Mouse (Mus musculus) adrenal gland, postnatal 36 days (tissue): ENCODE results near the gene Epsti1. TPM values are rescaled to one million over a fixed set of nuclear protein-coding genes. Genes with fewer than 3 reads are reported as not detected.
A peak's percentile ranks its signal among the peaks of the same experiment; 100 is the strongest.
"Not testable (repeated sequence)": the region's sequence is repeated elsewhere in the genome, so short reads cannot be mapped to it uniquely, and the experiment has no call there.

Experiments used
- DNase-seq, 2 experiments: peaks; one replicate each; pipeline ENCODE4 v3.0.0; 2021; ENCODE audit warnings: mixed read lengths in 1 of 2
- long read RNA-seq, 2 experiments: library from polyadenylated mRNA; stranded (forward); transcript quantifications; one replicate each; pipeline ENCODE4 v2.0.0; 2021; ENCODE audit warnings: borderline sequencing depth in 2 of 2
- total RNA-seq, 2 experiments: library from RNA; stranded (reverse); gene quantifications; 2 replicates each; pipeline ENCODE4 v1.2.3; 2021

Gene Epsti1
- 1 to 10 TPM; 1.6 to 1.7 TPM for total RNA-seq
- long read RNA-seq, experiment 1, partial matches to known transcripts: 0 of 1 reads
- long read RNA-seq, experiment 1, other reads (novel, unspliced or antisense): 0 of 1 reads
- long read RNA-seq, experiment 2: 0 reads

DNA sequence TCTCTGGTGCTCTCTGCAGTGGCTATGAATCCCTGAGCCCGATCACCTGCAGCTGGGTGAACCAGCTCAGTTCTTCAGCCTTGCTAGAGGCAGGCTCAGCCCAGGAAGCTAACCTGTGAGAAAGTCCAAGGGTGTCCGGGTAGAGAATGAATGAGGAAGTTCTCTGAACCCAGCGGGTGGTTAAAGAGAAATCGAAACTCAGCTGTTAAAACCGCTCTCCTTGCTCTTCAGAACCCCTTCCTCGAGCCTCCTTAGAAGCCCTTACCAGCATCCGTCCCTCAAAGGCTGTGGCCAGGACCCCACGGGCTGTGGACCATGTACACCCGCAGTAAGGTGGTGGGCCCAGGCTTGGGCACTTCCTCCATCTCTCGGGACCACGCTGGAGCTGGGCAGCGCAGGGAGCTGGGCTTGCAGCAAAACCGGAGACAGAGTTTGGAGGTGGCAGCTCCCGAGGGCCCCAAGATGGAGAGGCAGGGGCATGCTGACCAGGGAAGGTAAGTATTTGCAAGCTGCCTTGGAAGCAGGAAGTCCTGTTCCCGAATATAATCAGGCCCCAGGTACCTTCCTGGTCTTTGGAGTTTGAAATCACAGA is at the start of gene Epsti1:
Gene Epsti1 (plus strand): TSS at position 69 of the 592 bp plus-strand sequence.
- peak in 1 of 2 experiments; percentile 12 for DNase-seq

DNA sequence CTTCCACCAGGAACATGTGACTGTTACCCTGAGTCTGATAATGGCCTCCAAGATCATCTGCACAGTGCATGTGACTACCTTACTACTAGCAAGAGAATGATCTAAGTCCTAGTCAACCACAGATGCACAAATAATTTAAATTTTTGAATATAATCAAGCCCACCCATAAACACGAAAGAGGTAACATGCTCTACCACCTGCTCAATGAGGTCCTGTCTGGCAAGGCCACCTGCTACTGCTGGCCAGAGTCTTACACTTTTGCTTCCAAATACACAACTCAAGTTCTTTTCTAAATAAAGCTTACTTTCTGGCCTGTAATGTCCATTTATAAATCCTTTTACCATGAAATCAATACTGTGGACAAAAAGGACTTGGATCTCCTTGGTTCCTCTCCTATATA is 44.1 kb upstream of the Epsti1 start:
- DNase-seq: no peak

DNA sequence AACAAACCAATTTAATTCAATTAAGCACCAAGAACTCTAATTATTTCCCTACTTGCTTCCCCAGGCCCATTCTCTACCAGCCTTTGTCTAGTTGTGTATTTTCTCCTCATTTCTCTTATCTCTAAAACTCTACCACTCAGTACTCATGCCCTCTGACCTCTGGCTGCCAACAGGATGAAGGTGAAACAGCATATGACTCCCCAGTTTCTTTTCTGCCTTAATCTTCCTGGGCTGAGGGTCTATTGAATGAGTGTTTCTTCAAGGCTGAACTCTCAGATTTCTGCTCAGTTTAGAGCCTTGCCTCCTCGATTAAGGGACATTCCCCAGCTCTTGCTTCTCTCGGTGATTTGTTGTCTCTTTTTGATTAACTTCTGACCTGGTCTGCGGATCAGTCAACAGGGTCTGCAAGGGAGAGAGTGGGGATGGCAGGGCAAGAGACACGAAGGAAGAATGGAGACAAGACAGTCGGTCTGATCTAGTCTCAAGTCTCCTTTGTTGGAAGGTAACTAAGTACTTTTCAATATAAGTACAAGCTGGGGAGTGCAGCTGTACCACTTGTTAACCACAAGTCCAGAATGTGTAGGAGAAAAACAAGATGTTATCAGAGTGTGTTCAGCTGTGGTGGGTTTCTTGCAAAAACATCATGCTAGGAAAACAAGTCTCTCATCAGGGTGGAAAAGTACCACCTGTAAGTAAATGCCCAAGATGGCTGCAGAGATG is 43.0 kb upstream of the Epsti1 start:
- no peak for DNase-seq

DNA sequence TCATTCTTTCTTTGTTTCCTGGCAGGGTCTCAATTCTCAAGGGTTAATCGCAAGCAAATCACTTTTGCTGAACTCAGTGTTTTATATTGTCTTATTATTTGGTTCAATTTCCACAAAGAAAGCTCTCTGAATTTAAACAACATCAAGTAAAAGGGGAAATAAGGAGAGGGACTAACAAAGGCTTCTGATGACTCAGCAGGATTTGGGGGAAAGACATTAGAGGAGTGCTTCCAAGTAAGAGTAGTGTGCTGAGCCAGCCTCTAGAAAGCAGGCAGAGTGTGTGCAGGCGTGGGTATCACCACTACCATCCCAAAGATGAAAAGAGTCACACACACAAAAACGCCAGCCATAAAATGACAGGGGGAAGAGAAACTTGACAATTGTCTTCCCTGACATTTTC is 40.0 kb upstream of the Epsti1 start:
- no peak for DNase-seq

DNA sequence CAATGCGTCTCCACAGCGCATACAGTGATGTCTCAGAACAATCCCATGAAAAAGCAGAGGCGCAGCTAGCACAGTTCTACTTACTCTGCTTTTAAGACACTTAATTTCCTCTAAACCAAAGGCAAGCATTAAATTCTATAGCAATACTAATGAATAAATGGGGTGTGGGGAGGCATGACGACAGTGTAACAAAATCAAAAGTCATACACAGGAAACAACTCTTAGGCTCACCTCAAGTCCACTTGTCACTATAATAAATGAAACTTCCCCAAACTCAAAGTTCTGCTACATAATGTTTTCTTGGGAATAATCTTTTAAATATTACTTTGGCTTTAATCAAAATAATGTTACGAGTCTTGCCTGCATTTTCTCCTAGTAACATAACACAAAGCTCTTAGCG is 39.5 kb upstream of the Epsti1 start:
- no peak for DNase-seq

DNA sequence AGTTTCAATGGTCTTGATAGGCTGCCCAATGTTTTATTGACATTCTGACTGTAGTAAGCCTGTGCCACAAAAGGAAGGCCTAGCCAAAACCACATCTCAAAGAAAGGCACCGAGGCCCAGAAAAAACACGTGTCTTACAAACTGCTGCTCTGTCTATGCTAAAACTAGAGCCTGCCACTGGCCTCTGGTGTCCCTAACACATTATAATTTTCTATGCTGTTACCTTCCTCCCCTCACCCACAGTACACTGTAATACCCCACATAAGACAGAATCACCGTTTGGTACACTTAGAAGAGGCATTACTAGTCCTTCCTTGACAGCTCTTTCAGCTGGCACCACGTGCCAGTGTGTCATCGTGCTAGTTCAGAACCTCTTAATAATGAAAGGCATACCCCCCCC is 36.4 kb upstream of the Epsti1 start:
- peak in 1 of 2 experiments; percentile 14 for DNase-seq

GRCm38 (mm10) chr14:77870926-77871325 is 33.1 kb upstream of the Epsti1 start:
- no peak for DNase-seq

GRCm38 (mm10) chr14:77871380-77871975 is 32.6 kb upstream of the Epsti1 start:
- DNase-seq: no peak

- DNase-seq: peak; percentile 92 to 93
Observed at GRCm38 (mm10) chr14:77874304-77875241, 29.5 kb upstream of the Epsti1 start, which contains the start of gene Dnajc15. Gene Dnajc15 (minus strand): TSS chr14:77875125.

GRCm38 (mm10) chr14:77876199-77876598 is 27.8 kb upstream of the Epsti1 start:
- no peak for DNase-seq

- not testable (repeated sequence) for DNase-seq
Observed at GRCm38 (mm10) chr14:77877876-77878275, 26.2 kb upstream of the Epsti1 start.

DNA sequence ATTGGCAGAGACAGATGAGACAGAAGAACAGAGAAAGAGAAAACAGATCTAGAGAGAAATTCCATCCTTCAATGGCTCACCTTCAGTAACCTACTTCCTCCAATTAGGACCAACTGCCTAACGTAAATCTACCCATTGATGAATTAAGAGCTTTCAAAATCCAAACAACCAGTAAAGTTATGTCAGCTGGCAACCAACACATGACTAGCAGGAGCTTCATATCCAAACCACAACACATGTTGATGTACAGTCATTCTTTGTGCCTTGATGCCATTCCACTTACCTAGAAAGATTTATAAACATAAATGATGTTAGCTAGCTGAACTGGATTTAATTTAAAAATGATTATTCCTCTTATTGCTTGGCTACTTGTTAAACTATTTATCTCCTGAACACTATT is 22.0 kb upstream of the Epsti1 start:
- DNase-seq: no peak

- no peak for DNase-seq
Observed at GRCm38 (mm10) chr14:77882669-77883068, 21.4 kb upstream of the Epsti1 start.

- DNase-seq: no peak
Observed at GRCm38 (mm10) chr14:77886376-77886775, 17.7 kb upstream of the Epsti1 start.

GRCm38 (mm10) chr14:77886941-77887340 is 17.1 kb upstream of the Epsti1 start:
- DNase-seq: no peak

- no peak for DNase-seq
Observed at GRCm38 (mm10) chr14:77889911-77890310, 14.1 kb upstream of the Epsti1 start.

- DNase-seq: no peak
Observed at GRCm38 (mm10) chr14:77895951-77896350, 8.1 kb upstream of the Epsti1 start.

DNA sequence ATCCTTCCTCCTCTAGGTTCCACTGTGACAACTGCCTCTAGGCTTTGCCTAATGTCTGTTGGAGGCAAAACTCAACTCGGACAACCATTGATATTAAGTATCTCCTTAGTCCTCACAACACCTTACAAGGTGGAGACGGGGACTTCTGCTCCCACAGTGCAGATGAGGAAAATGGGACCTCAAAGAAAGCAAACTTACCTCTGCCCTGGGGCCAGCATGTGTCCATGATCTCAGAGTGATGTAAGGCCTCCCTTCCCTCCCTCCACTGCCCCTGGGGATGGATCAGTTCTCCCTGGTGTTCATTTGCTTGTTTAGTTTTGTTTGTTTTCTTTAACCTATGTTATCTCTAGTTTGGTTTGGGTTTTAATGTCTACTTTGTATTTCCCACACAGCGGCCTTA is 1.5 kb upstream of the Epsti1 start:
- no peak for DNase-seq

DNA sequence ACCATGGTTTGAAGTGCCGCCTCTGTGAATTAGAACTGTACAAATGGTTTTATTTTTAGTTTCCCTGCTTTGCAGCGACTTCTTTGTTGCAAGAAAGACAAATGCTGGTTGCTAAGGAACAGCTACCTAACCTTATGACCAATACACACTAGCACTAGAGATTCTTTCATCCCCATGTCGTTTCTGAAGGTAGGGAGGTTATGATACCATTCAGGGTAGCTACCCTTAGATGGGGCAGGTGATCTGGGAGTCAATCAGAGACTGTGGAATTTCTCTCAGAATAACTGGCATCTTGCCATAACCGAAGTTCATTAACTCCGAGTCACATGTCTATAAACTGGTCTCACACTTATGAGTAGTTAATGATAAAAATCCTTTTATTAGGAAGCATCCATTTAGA is 1.4 kb downstream of the Epsti1 start:
- no peak for DNase-seq

- DNase-seq: no peak
Observed at GRCm38 (mm10) chr14:77906586-77906985, 2.5 kb downstream of the Epsti1 start.

DNA sequence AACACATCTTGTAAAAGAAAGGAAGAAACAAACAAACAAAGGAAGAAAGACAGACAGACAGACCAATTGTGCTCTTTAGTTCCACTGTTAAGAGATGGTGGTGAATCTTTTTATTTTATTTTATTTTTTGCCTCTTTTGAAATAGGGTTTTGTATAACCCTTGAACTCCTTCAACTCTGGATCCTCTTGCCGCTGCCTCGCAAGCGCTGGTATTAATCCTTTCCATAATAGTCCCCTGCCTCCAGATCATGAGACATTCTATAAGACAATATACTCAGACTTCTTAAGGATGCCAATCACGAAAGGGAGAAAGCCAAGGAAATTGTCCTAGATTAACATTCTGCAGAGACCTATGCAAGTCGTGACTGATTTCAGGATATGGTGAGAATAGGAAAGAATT is 11.7 kb downstream of the Epsti1 start:
- DNase-seq: no peak

GRCm38 (mm10) chr14:77921641-77922040 is 17.6 kb downstream of the Epsti1 start:
- no peak for DNase-seq
